Mouse (Mus musculus) lung, postnatal 0 days (tissue): ENCODE results near the gene Hbb-bh2. TPM values are rescaled to one million over a fixed set of nuclear protein-coding genes. Genes with fewer than 3 reads are reported as not detected.
A peak's percentile ranks its signal among the peaks of the same experiment; 100 is the strongest.
"Not testable (repeated sequence)": the region's sequence is repeated elsewhere in the genome, so short reads cannot be mapped to it uniquely, and the experiment has no call there.

ENCODE experiments used
- ATAC-seq: fragments of 200-750 bp; cut with Nextera tagmentation; 2 replicates; pipeline ENCODE4 v1.8.0; 2017; ENCODE audit warnings: moderate library complexity
- DNase-seq: peaks from one replicate; pipeline ENCODE4 v3.0.0-alpha.2; 2016; ENCODE audit warnings: low spot score
- H3K27ac ChIP-seq: fragments of 300-500 bp; sonication (generic); 2 replicates; pipeline ENCODE4 v1.5.1; 2014; ENCODE audit warnings: antibody characterized with exemption, mild to moderate bottlenecking, low read length, mixed read lengths
- H3K27me3 ChIP-seq: fragments of 300-500 bp; sonication (generic); replicated peaks from 2 replicates; pipeline ENCODE4 v1.6.1; 2014; ENCODE audit warnings: low read length, mixed read lengths; ENCODE audit not compliant: insufficient read depth
- H3K36me3 ChIP-seq: fragments of 300-500 bp; sonication (generic); 2 replicates; pipeline ENCODE4 v1.6.1; 2014; ENCODE audit warnings: low read length, mixed read lengths; ENCODE audit not compliant: insufficient read depth
- H3K4me1 ChIP-seq: fragments of 300-500 bp; sonication (generic); 2 replicates; pipeline ENCODE4 v1.6.1; 2014; ENCODE audit warnings: antibody characterized with exemption, low read depth, low read length, mixed read lengths; ENCODE audit not compliant: insufficient read depth
- H3K4me2 ChIP-seq: fragments of 300-500 bp; sonication (generic); replicated peaks from 2 replicates; pipeline ENCODE4 v1.6.1; 2014; ENCODE audit warnings: low read depth, mild to moderate bottlenecking, low read length, moderate library complexity, mixed read lengths
- H3K4me3 ChIP-seq: fragments of 300-500 bp; sonication (generic); 2 replicates; pipeline ENCODE4 v1.5.1; 2014; ENCODE audit warnings: low read depth, low read length
- H3K9ac ChIP-seq: fragments of 300-500 bp; sonication (generic); replicated peaks from 2 replicates; pipeline ENCODE4 v1.6.1; 2014; ENCODE audit warnings: low read depth, mild to moderate bottlenecking
- H3K9me3 ChIP-seq: fragments of 300-500 bp; sonication (generic); 2 replicates; pipeline ENCODE4 v1.6.1; 2016; ENCODE audit warnings: low read length, mixed read lengths
- CTCF ChIP-seq: IDR thresholded peaks from 2 replicates; pipeline ENCODE4 v1.5.1; 2016; ENCODE audit warnings: antibody characterized with exemption, mild to moderate bottlenecking
- EP300 ChIP-seq: IDR thresholded peaks from 2 replicates; pipeline ENCODE4 v1.6.1; 2016; ENCODE audit warnings: antibody characterized with exemption, mild to moderate bottlenecking, control low read depth
- WGBS: fragments of 180-500 bp; shearing (Covaris S2); extraction: QIAGEN DNeasy Blood & Tissue Kit; methylation state at CpG from one replicate; pipeline ENCODE4 v1.1.7; 2014; 5-methylcytosine and 5-hydroxymethylcytosine counted together
- polyA plus RNA-seq: library from polyadenylated mRNA; unstranded; fragments of >200 nt; fragmentation: Nextera tagmentation; extraction: Ambion mirVana; gene quantifications from 2 replicates; pipeline ENCODE4 v1.2.1, GENCODE M21; 2015

The Hbb-bh2 gene
- polyA plus RNA-seq, 1 experiment from 2014 or later: not detected

DNA sequence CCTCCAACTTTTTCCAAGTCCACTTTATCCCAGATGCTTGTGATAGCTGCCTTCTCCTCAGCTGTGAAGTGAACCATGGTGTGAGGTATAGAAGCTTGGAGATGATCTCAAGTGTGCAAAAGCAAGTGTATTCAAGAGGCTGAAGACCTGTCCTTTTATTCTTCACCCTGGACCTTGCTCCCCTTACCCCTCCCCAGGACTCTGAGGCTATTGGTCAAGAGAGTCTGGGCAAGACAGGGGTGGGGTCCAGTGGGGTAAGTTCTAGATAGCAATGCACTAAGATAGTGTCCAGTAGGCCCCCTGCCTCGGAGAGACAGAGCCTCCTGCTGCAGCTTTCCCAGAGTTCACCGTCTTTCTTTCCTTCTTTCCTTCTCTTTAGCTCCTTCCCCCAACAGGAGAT, 2.7 kb upstream of the Hbb-bh2 start, which contains the start of gene Hbb-bh1:
Hbb-bh1 (minus strand) TSS at position 131 of the 400 bp plus-strand sequence.
- 70% methylated on average over 2 of the region's 2 CpGs for WGBS
- no peaks in the 10 kb centered on the region for H3K36me3 ChIP-seq
- no peaks in the 10 kb centered on the region for H3K27me3 ChIP-seq
- H3K4me2 ChIP-seq: no peak within 1 kb of the TSS
- ATAC-seq: no peak
- H3K4me3 ChIP-seq: no peak within 1 kb of the TSS
- H3K9me3 ChIP-seq: no peaks in the 10 kb centered on the region
- H3K27ac ChIP-seq: no peak within 1 kb of the TSS
- no peak within 1 kb of the TSS for H3K9ac ChIP-seq
- H3K4me1 ChIP-seq: no peaks in the 10 kb centered on the region
- no peak for TF ChIP-seq EP300
- no peak for TF ChIP-seq CTCF
- DNase-seq: no peak

DNA sequence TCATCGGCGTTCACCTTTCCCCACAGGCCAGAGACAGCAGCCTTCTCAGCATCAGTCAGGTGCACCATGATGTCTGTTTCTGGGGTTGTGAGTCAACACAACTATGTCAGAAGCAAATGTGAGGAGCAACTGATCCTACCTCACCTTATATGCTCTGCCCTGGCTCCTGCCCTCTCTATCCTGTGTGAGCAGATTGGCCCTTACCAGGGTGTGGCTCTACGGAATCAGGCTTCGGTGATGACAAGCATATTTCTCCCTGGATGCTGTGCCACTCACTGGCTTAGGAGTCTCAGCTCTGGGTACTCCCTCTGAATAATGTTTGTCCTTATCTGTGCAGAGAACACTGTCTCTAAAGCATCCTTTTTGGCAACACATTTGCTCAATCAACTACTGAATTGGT, 12.5 kb downstream of the Hbb-bh2 start, which contains the start of gene Hbb-bs:
Hbb-bs (minus strand) TSS at position 289 of the 400 bp plus-strand sequence.
- Histone ChIP-seq H3K9ac (no peak within 1 kb of the TSS), H3K27me3 (no peaks in the 10 kb centered on the region), H3K36me3 (no peaks in the 10 kb centered on the region), H3K27ac (no peak within 1 kb of the TSS), H3K4me1 (no peaks in the 10 kb centered on the region), H3K4me3 (no peak within 1 kb of the TSS), H3K4me2 (no peak within 1 kb of the TSS), H3K9me3 (no peaks in the 10 kb centered on the region)
- TF ChIP-seq CTCF (no peak), EP300 (no peak)
- WGBS: 84% methylated on average over 4 of the region's 4 CpGs
- ATAC-seq (peak; percentile 68), DNase-seq (no peak)

DNA sequence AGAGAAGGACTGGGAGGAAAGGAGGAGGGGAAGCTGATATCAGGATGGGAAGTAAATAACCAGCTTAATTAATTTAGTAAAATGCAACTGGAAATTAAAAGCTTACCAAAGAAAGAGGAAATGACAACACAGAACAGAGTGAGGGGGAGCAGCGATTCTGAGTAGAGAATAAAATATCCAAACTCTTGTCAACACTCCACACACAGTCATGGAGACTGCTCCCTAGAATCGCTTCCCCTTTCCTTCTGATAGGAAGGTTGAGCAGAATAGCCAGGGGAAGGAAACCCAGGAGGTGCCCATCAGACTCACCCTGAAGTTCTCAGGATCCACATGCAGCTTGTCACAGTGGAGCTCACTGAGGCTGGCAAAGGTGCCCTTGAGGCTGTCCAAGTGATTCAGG, 13.2 kb downstream of the Hbb-bh2 start:
- H3K9ac ChIP-seq, H3K4me2 ChIP-seq, H3K9me3 ChIP-seq, H3K27ac ChIP-seq, H3K4me1 ChIP-seq, H3K36me3 ChIP-seq, H3K27me3 ChIP-seq, H3K4me3 ChIP-seq, DNase-seq: not testable (repeated sequence)
- WGBS: no CpG with 5 or more reads among the region's 2 CpGs
- ATAC-seq: peak; percentile 35

DNA sequence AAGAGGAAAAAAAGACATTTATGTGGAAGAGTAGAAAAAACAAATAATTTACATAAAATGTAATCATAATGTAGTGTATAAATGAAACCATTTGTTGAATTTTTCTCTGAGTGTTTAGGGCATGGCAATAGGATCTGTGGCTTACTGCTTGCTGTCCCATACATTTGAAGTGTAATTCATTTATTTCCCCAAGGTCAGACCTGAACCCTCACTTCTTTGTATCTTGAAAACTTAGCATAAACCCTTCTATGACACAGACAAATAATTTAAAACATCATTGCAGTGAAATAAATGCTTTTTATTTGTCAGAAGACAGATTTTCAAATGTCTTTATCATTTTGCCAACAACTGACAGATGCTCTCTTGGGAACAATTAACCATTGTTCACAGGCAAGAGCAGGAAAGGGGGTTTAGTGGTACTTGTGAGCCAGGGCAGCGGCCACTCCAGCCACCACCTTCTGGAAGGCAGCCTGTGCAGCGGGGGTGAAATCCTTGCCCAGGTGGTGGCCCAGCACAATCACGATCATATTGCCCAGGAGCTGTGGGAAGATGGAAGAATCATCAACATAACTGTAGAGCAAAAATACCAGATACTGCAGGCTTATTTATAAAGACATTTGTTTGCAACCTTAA, 13.9 kb downstream of the Hbb-bh2 start:
- TF ChIP-seq CTCF (no peak), EP300 (no peak)
- no peaks in the 10 kb centered on the region for H3K36me3 ChIP-seq
- 10% methylated on average over 3 of the region's 3 CpGs for WGBS
- no peaks in the 10 kb centered on the region for H3K27me3 ChIP-seq
- no peak for DNase-seq
- H3K4me2 ChIP-seq: no peak overlapping the region
- H3K4me1 ChIP-seq: no peaks in the 10 kb centered on the region
- ATAC-seq: no peak
- H3K9ac ChIP-seq: no peak overlapping the region
- no peak overlapping the region for H3K4me3 ChIP-seq
- H3K9me3 ChIP-seq: no peaks in the 10 kb centered on the region
- no peak overlapping the region for H3K27ac ChIP-seq

DNA sequence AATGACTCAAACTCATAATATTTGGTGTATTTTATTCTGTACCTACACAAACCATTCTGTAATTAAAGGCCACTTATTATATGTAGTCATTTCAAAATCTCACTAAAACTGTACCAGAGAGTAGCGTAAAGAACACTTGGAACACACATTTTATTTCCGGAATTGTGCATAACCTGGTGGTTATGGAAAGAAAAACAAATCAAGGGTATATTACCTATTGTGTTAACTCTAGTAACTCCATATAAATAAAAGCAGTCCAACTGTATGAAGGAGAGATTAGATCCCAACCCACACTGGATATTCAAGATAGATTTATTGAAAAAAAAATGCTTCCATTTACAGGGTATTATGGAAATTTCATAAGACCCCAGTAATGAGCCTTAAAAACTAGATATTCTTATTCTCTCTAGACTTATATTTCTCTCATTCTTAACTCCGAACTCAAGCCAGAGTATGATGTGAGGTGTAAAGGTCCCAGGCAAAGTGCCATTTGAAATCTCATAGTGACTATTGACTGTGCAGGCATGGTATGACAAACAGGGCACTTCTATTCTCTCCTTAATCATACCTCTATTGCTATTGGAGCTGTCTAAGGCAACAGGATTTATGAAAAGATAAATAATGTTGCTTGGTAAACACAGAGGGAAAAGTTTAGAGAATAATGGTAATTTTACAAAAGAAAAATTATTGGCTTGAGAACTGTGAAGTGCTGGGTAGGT, 14.6 kb downstream of the Hbb-bh2 start:
- no peak overlapping the region for H3K4me3 ChIP-seq
- no peaks in the 10 kb centered on the region for H3K36me3 ChIP-seq
- no peak overlapping the region for H3K27ac ChIP-seq
- DNase-seq (no peak), ATAC-seq (no peak)
- no peak overlapping the region for H3K4me2 ChIP-seq
- TF ChIP-seq CTCF (no peak), EP300 (no peak)
- 87% methylated on average over 3 of the region's 3 CpGs for WGBS
- H3K27me3 ChIP-seq: no peaks in the 10 kb centered on the region
- H3K9me3 ChIP-seq: no peaks in the 10 kb centered on the region
- no peak overlapping the region for H3K9ac ChIP-seq
- no peaks in the 10 kb centered on the region for H3K4me1 ChIP-seq

DNA sequence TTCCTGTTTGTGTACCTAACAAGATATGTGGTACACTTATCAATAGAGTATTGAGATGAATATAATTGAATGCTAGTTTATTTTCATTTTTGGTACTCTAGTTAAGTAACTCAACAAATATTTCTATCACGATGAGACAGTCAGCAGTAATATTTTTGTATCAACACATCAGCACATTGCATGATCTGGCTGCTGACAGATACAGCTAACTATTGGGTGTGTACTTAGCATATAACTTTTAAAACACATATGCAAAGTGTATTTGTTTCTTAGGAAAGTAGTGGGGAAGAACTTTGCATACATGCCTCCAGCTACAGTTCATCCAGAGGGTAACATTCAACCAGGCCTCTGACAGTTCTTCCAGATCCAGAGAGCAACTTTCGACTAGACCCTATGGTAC, 15.7 kb downstream of the Hbb-bh2 start:
- Histone ChIP-seq H3K4me3 (no peak overlapping the region), H3K4me1 (no peaks in the 10 kb centered on the region), H3K9me3 (no peaks in the 10 kb centered on the region), H3K36me3 (no peaks in the 10 kb centered on the region), H3K9ac (no peak overlapping the region), H3K27me3 (no peaks in the 10 kb centered on the region), H3K4me2 (no peak overlapping the region), H3K27ac (no peak overlapping the region)
- no peak for DNase-seq
- TF ChIP-seq EP300: no peak
- no peak for TF ChIP-seq CTCF
- ATAC-seq: no peak
- WGBS: 71% methylated on average over 2 of the region's 2 CpGs

DNA sequence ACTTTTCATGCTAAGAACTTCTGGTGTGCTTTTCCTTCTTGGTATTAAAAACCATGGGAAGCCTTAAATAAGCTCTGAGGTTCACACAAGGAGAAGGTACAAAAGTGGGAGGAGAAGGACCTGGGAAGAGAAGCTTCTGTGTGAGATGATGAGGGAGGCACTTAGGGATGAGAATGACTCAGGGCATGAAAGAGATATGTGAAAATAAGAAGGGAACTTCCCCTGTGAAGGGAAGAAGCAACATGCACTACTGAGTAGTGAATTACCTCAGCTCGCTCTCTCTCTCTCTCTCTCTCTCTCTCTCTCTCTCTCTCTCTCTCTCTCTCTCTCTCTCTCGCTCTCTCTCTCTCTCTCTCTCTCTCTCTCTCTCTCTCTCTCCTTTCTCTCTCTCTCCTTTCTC, 25.2 kb downstream of the Hbb-bh2 start:
- not testable (repeated sequence) for H3K9ac ChIP-seq, H3K27ac ChIP-seq, H3K27me3 ChIP-seq, H3K4me1 ChIP-seq, DNase-seq, ATAC-seq, H3K4me2 ChIP-seq, H3K9me3 ChIP-seq, H3K4me3 ChIP-seq, H3K36me3 ChIP-seq
- 63% methylated on average over 1 of the region's 2 CpGs for WGBS
